Mouse (Mus musculus) hindbrain, postnatal 0 days (tissue): Measurements from ENCODE around the gene Slc44a5. TPM values are rescaled to one million over a fixed set of nuclear protein-coding genes. Genes with fewer than 3 reads are reported as not detected.

Experiments
- ATAC-seq: fragments of 200-750 bp; cut with Nextera tagmentation; 2 replicates; pipeline ENCODE4 v1.8.0; 2017; ENCODE audit warnings: mild to moderate bottlenecking, moderate TSS enrichment, moderate library complexity
- DNase-seq: peaks from one replicate; pipeline ENCODE4 v3.0.0-alpha.2; 2015; ENCODE audit warnings: low spot score
- H3K27ac ChIP-seq: fragments of 300-500 bp; sonication (generic); 2 replicates; pipeline ENCODE4 v1.5.1; 2014; ENCODE audit warnings: mild to moderate bottlenecking
- H3K27me3 ChIP-seq: fragments of 300-500 bp; sonication (generic); 2 replicates; pipeline ENCODE4 v1.6.1; 2014; ENCODE audit warnings: low read length, mixed read lengths; ENCODE audit not compliant: insufficient read depth
- H3K36me3 ChIP-seq: fragments of 300-500 bp; sonication (generic); 2 replicates; pipeline ENCODE4 v1.6.1; 2014; ENCODE audit warnings: low read length, mixed read lengths; ENCODE audit not compliant: insufficient read depth
- H3K4me1 ChIP-seq: fragments of 300-500 bp; sonication (generic); 2 replicates; pipeline ENCODE4 v1.6.1; 2014; ENCODE audit warnings: antibody characterized with exemption, low read length, mixed read lengths; ENCODE audit not compliant: insufficient read depth
- H3K4me2 ChIP-seq: fragments of 300-500 bp; sonication (generic); 2 replicates; pipeline ENCODE4 v1.6.1; 2014; ENCODE audit warnings: low read depth, mild to moderate bottlenecking, low read length, moderate library complexity, mixed read lengths
- H3K4me3 ChIP-seq: fragments of 300-500 bp; sonication (generic); 2 replicates; pipeline ENCODE4 v1.5.1; 2014; ENCODE audit warnings: low read length
- H3K9ac ChIP-seq: fragments of 300-500 bp; sonication (generic); replicated peaks from 2 replicates; pipeline ENCODE4 v1.6.1; 2014; ENCODE audit warnings: mild to moderate bottlenecking, low read length, moderate library complexity, mixed read lengths
- H3K9me3 ChIP-seq: fragments of 300-500 bp; sonication (generic); 2 replicates; pipeline ENCODE4 v1.6.1; 2016; ENCODE audit warnings: low read length, mixed read lengths
- CTCF ChIP-seq: IDR thresholded peaks from 2 replicates; pipeline ENCODE4 v1.5.1; 2016; ENCODE audit warnings: antibody characterized with exemption, control low read depth, low read depth
- WGBS: fragments of 180-500 bp; shearing (Covaris S2); extraction: QIAGEN DNeasy Blood & Tissue Kit; methylation state at CpG from one replicate; pipeline ENCODE4 v1.1.7; 2014; 5-methylcytosine and 5-hydroxymethylcytosine counted together
- polyA plus RNA-seq: library from polyadenylated mRNA; unstranded; fragments of >200 nt; fragmentation: Nextera tagmentation; extraction: Ambion mirVana; gene quantifications from 2 replicates; pipeline ENCODE4 v1.2.1, GENCODE M21; 2015
- total RNA-seq: library from RNA; depleted of rRNA; stranded (reverse); fragments of >200 nt; gene quantifications from 2 replicates; pipeline ENCODE4 v1.2.3, GENCODE M21; 2014

Slc44a5 gene
- total and polyA plus RNA-seq, 2 experiments from 2014 or later, result 6.5 to 27.7 TPM

GRCm38 (mm10) chr3:154091468-154092338, 118.5 kb downstream of the Slc44a5 start:
- Histone ChIP-seq H3K9ac (no peak overlapping the region), H3K4me1 (peaks cover 8% of the 10 kb centered on the region), H3K9me3 (no peaks in the 10 kb centered on the region), H3K4me2 (no peak overlapping the region), H3K4me3 (no peak overlapping the region), H3K27me3 (no peaks in the 10 kb centered on the region), H3K36me3 (no peaks in the 10 kb centered on the region), H3K27ac (no peak overlapping the region)
- DNase-seq (no peak), ATAC-seq (peak; percentile 50; the same call in 1 of the 2 replicates)
- WGBS, result 60% methylated on average over 15 of the region's 15 CpGs
- TF ChIP-seq CTCF, result no peak

- DNase-seq (no peak), ATAC-seq (0 out of 2 replicates have a peak, but pooled peaks have one; percentile 48)
- Histone ChIP-seq H3K9me3 (no peaks in the 10 kb centered on the region), H3K4me2 (no peak overlapping the region), H3K4me1 (peaks cover 8% of the 10 kb centered on the region), H3K27me3 (no peaks in the 10 kb centered on the region), H3K9ac (no peak overlapping the region), H3K36me3 (no peaks in the 10 kb centered on the region), H3K27ac (no peak overlapping the region), H3K4me3 (no peak overlapping the region)
- WGBS, result 37% methylated on average over 7 of the region's 7 CpGs
- no peak for TF ChIP-seq CTCF
These were observed 119.2 kb downstream of the Slc44a5 start for GRCm38 (mm10) chr3:154092466-154092865.

DNA sequence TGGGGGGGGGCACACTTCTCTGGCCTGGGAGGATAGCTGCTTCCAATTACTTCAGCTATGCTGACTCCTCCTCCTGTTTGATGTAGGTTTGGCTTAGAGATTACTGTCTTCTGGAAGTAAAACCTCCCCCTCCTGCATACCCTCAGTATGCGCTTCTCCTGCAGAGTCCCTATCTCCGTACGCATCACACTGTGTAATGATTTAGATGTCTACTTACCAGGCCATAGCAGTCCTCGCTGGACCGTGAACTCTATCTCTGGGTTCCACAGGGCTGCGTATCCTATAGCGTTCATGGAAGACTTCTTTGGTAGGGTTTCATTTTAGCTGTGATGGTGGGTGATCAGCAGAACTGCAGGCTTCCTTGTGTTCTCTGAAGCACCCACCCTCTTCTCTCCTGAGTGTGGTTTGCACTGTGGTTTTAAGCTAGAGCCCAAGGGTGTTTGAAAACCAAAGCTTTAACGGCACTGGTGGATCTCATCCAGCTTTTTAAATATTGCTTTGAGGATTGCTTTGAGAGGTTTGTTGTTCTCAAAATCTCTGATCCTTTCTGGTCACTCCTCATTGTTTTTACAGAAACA, 120.6 kb downstream of the Slc44a5 start:
- ATAC-seq, result no peak
- no peak overlapping the region for H3K4me2 ChIP-seq
- no peak overlapping the region for H3K9ac ChIP-seq
- H3K4me3 ChIP-seq, result no peak overlapping the region
- no peak for DNase-seq
- peaks cover 8% of the 10 kb centered on the region for H3K4me1 ChIP-seq
- no peaks in the 10 kb centered on the region for H3K9me3 ChIP-seq
- 73% methylated on average over 8 of the region's 8 CpGs for WGBS
- H3K27me3 ChIP-seq, result no peaks in the 10 kb centered on the region
- H3K27ac ChIP-seq, result no peak overlapping the region
- no peaks in the 10 kb centered on the region for H3K36me3 ChIP-seq
- TF ChIP-seq CTCF, result no peak

- H3K4me1 ChIP-seq, result no peaks in the 10 kb centered on the region
- WGBS, result 87% methylated on average over 9 of the region's 9 CpGs
- H3K9ac ChIP-seq, result no peak overlapping the region
These were observed 128.4 kb downstream of the Slc44a5 start for GRCm38 (mm10) chr3:154101671-154102070.

GRCm38 (mm10) chr3:154110528-154110927, 137.3 kb downstream of the Slc44a5 start:
- no peaks in the 10 kb centered on the region for H3K4me1 ChIP-seq
- no peak overlapping the region for H3K4me3 ChIP-seq
- no peak for DNase-seq
- H3K36me3 ChIP-seq, result no peaks in the 10 kb centered on the region
- no peak for ATAC-seq
- no peak overlapping the region for H3K9ac ChIP-seq
- H3K9me3 ChIP-seq, result no peaks in the 10 kb centered on the region
- no peak overlapping the region for H3K4me2 ChIP-seq
- no peaks in the 10 kb centered on the region for H3K27me3 ChIP-seq
- WGBS, result 76% methylated on average over 5 of the region's 5 CpGs
- no peak overlapping the region for H3K27ac ChIP-seq
- TF ChIP-seq CTCF, result no peak

More at GRCm38 (mm10) chr3:154101671-154102070, 128.4 kb downstream of the Slc44a5 start:
- H3K9me3 ChIP-seq, result no peaks in the 10 kb centered on the region
- H3K4me3 ChIP-seq, result no peak overlapping the region
- no peak overlapping the region for H3K4me2 ChIP-seq
- ATAC-seq, result no peak
- TF ChIP-seq CTCF, result no peak
- no peaks in the 10 kb centered on the region for H3K27me3 ChIP-seq
- no peak overlapping the region for H3K27ac ChIP-seq
- no peaks in the 10 kb centered on the region for H3K36me3 ChIP-seq
- DNase-seq, result no peak

DNA sequence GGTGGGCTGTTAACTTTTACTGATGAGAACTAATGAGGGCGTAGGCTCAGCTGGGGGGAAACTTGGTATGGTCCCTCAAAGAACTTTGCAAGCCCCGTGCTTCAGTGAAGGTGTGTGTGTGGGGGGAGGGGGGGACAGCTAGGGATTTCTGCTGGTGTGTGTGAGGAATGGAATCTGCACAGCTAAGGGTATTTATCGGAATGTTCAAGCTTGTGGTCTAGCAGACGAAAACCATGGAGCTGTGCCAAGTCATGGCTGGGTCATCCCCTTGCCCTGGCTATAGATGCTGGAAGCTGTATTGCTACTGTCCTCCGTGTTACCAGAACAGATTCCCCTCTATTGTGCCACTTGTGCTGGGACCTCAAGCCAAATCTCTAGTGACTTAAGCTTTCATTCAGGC, 138.0 kb downstream of the Slc44a5 start:
- H3K9me3 ChIP-seq, result no peaks in the 10 kb centered on the region
- DNase-seq, result no peak

More for the DNA sequence above, 138.0 kb downstream of the Slc44a5 start:
- Histone ChIP-seq H3K27me3 (no peaks in the 10 kb centered on the region), H3K27ac (no peak overlapping the region), H3K9ac (no peak overlapping the region), H3K4me2 (no peak overlapping the region), H3K4me1 (peaks cover 3% of the 10 kb centered on the region; the same call in 1 of the 2 replicates), H3K4me3 (no peak overlapping the region), H3K36me3 (no peaks in the 10 kb centered on the region)
- no peak for TF ChIP-seq CTCF
- ATAC-seq, result no peak
- WGBS, result 47% methylated on average over 5 of the region's 5 CpGs
